Mouse (Mus musculus) spleen, adult 2 months (tissue): ENCODE measurements around the gene Flywch1.

Source experiments
- CTCF ChIP-seq: fragments of 200-500 bp; IDR thresholded peaks from 2 replicates; pipeline ENCODE4 v1.5.1; 2011; ENCODE audit warnings: mild to moderate bottlenecking, inconsistent platforms; ENCODE audit not compliant: insufficient read depth, insufficient read length, insufficient replicate concordance; ENCODE audit errors: extremely low read depth
- POLR2A ChIP-seq: fragments of 200-500 bp; IDR thresholded peaks from 2 replicates; pipeline ENCODE4 v1.6.1; 2011; ENCODE audit warnings: low read depth, low read length, inconsistent platforms

DNA sequence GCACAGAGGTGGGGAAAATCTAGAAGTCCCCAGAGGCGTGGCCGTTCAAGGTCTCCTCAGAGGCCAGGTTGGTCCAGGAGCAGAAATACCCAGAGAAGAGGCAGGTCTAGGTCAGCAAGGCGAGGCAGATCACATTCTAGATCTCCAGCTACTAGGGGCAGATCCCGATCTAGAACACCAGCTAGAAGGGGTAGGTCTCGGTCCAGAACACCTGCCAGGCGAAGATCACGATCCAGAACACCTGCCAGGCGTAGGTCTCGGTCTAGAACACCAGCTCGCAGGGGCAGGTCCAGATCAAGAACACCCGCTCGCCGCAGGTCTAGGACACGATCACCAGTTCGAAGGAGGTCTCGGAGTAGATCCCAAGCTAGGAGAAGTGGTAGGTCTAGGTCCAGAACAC, 44.2 kb upstream of the Flywch1 start:
- TF ChIP-seq CTCF, result no peak
- TF ChIP-seq POLR2A, result no peak
